Mouse (Mus musculus): ENCODE measurements around the gene Axin2.

Axin2 gene

GRCm38 (mm10) chr11:108973459-108973858 lies 53.3 kb downstream of the Axin2 start:
- peak; percentile 56 for DNase-seq (ENCODE audit: inconsistent ontology term)

DNA sequence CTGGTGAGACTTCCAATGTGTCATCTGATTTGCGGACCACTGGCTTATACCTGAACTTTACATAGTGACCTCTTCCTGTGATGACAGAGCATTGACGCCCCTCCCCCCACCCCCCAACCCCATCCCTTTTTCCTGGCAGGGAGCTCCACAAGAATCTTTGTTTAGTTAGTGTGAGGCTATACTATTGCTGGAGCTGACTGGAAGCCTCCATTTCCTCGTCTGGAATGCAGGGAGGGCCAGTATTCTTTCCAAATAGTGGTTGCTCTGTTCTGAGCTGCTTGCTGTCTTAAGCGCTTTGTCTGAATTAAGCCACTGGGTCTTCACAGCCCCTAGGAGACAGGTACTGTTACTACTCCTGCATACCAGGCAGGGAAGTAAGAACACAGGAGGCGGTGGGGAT lies 53.7 kb downstream of the Axin2 start:
- no peak for DNase-seq (ENCODE audit: inconsistent ontology term)

DNA sequence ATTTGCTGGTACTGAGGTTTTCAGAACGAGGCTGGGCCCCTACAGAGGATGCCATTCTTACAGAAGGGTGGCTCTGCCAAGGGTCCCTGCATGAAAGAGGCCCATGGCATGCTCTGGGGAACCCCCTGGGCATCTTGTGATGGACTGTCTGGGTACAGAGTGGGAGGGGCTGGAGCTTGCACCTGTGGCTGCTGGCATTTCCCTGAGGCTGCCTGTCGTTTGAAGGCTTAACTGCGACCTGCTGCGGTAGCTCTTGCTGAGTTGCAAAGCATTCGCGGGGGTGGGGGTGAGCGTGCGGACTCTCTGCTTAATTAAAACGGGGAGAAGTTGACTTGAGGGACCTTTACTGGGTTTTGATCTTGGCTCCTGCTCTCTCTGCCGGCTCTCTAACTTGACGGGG lies 55.4 kb downstream of the Axin2 start:
- DNase-seq (ENCODE audit: inconsistent ontology term), result peak; percentile 35

DNA sequence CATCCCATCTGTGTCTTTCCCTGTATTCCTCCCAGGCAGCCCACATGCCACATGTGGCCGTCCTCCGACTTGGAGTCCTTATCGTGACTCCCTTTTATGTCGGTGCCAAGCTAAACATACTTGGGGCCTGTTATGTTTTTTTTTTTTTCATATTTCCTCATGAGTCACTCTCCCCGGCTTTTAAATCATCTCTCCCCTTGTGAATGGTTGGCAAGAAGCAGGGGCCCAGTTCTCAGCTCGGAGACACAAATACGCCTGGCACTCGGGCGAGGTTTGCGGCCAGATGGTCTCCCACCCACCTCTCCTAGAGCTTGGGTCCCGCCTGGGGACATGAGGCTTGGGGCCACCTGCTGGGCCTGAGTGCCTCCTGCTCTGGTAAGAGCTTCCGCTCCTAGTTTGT lies 60.4 kb downstream of the Axin2 start:
- peak; percentile 87 for DNase-seq (ENCODE audit: inconsistent ontology term)

GRCm38 (mm10) chr11:108981012-108981411 lies 60.9 kb downstream of the Axin2 start:
- DNase-seq (ENCODE audit: inconsistent ontology term), result no peak

- DNase-seq (ENCODE audit: inconsistent ontology term), result no peak
Observed at GRCm38 (mm10) chr11:108983409-108984064, 63.4 kb downstream of the Axin2 start.

DNA sequence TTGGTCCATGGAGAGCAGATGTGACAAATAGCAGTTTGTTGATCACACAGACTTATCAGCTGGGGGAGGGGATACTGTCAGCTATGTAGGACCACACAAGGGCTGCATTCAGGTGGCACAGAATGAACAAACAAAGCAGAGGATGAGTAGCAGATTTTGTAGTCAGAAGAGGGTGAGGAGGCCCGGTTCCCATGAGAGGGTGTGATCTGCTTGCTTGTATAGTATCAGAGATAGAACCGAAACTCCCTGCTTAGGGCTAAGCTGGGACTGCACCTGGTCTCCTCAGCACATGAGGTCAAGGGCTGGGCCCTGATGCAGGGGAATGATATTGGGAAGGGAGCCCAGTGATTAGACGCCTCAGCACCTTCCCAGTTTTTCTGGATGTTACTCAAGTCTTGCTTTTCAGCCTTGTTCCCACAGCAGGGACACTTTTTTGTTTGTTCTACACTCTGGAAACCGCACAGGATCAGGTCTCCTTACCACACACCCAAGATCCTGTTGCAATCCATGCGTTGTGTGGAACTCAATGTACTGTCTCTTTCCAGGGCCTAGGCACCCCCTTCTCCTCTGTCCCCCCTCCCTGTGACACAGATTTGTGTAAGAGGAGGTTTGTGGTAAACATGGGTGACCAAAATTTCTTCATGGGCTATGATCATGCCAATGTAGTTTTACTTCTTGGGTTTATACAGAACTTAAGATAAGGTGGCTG lies 64.7 kb downstream of the Axin2 start:
- DNase-seq (ENCODE audit: inconsistent ontology term), result no peak

GRCm38 (mm10) chr11:108985836-108986235 lies 65.7 kb downstream of the Axin2 start:
- DNase-seq (ENCODE audit: inconsistent ontology term), result no peak

DNA sequence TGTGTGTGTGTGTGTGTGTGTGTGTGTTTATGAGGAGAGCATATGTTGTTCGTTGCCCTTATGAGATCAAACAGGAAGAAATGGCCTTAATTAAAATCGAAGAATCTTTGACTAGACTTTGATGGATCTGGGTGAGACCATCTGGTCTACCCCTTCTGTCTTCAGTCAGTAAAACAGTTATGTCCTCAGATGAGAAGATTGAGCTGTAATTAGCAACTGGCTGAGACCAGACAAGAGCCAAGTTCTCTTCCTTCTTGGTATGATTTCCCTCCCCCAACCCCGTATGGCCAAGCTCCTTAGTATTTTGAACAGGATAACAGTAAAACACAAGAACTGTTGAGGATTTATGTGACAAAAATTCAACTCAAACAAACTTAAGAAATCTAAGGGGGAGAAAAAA lies 67.1 kb downstream of the Axin2 start:
- DNase-seq (ENCODE audit: inconsistent ontology term), result no peak

DNA sequence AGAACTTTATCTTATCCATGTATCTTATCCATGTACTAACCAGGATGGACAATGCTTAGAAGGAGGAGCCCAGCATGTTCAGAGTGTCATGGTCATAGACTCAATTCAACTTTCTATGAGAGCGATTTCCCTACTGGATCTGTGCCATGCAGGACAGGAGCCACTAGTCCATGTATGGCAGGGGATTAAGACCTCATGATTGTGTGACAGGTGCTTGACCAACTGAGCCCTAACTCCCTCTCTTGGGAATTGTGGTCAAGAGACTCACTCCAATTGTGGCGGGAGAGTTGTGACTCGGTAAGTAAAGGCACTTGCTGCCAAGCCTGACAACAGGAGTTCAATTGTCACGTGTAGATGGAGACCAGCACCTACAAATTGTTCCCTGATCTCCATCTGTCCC lies 67.6 kb downstream of the Axin2 start:
- no peak for DNase-seq (ENCODE audit: inconsistent ontology term)

DNA sequence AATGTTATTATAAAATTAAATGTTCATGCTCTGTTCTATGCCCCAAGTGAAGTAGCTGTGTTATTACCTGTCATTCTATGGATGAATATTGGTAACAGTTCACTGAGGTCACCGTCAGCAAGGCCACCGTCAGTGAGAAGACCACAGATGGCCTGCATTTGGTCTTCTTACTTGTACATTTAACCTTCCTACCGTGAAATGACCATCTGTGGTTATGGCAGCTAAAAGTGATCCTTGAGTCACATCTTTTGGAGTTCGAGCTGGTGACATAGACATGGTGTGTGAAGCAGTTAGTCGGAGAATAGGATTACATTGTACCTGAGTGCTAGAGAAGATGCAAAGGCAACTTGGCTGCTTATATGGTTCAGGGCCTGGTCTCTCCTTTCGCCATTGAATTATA lies 68.1 kb downstream of the Axin2 start:
- DNase-seq (ENCODE audit: inconsistent ontology term), result no peak

GRCm38 (mm10) chr11:108989940-108990339 lies 69.8 kb downstream of the Axin2 start:
- no peak for DNase-seq (ENCODE audit: inconsistent ontology term)

DNA sequence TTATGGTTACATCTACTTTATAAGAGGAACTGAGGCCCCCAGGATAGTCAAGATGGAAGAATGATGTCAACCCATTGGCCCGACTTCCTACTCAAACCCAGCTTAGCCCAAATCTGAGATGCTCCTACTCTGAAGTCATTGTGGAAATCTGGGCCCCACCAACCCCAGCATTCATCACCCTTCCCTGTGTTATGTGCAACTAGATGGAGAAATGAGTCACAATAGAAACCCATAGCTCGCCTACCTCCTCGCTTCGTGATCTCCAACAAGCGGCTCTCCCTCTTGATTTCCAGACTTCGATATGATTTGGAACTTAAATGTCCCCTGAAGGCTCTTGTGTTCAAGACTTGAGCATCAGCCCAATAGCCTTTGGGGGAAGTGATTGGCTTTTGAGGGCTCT lies 73.3 kb downstream of the Axin2 start:
- DNase-seq (ENCODE audit: inconsistent ontology term), result no peak

- DNase-seq (ENCODE audit: inconsistent ontology term), result no peak
Observed at GRCm38 (mm10) chr11:108995196-108995989, 75.2 kb downstream of the Axin2 start.

DNA sequence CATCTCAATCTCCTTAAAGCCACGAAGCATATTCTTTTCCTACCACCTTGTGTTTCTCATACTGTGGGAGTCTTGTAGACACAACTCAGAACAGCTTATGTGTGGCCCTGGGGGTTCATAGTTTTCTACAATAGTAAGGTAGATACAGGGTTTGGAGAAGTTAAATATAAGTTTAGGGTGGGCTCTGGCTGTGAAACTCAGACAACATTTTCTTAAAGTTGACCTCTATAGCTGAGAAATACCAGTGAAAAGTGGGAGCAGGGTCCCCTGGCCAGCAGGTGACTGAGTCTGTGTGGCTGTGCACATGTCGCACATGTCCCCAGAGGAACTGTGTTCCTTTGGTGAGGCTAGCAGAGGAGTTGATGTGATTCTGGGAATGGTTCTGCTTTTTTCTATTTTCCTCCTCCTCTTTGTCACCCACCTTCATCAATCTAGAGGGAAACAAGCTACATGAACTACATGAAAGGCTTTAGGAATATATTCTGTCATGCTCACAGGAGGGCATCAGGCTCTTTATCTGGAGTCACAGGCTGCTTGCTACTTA lies 75.9 kb downstream of the Axin2 start:
- no peak for DNase-seq (ENCODE audit: inconsistent ontology term)

GRCm38 (mm10) chr11:108997816-108998215 lies 77.7 kb downstream of the Axin2 start:
- no peak for DNase-seq (ENCODE audit: inconsistent ontology term)

All from Muller cell, postnatal 12 days (primary cell).